Mouse (Mus musculus) kidney, embryonic 16.5 days (tissue): ENCODE results near the gene Zfp598. TPM values are rescaled to one million over a fixed set of nuclear protein-coding genes. Genes with fewer than 3 reads are reported as not detected.

Experiments used
- ATAC-seq: fragments of 200-750 bp; cut with Nextera tagmentation; 2 replicates; pipeline ENCODE4 v1.8.0; 2017; ENCODE audit warnings: moderate TSS enrichment; ENCODE audit not compliant: low FRiP score, low TSS enrichment
- H3K27ac ChIP-seq: fragments of 300-500 bp; sonication (generic); 2 replicates; pipeline ENCODE4 v1.5.1; 2014; ENCODE audit warnings: low read length
- H3K27me3 ChIP-seq: fragments of 300-500 bp; sonication (generic); 2 replicates; pipeline ENCODE4 v1.6.1; 2014; ENCODE audit warnings: low read length, control low read depth, mixed read lengths; ENCODE audit not compliant: insufficient read depth
- H3K36me3 ChIP-seq: fragments of 300-500 bp; sonication (generic); 2 replicates; pipeline ENCODE4 v1.6.1; 2014; ENCODE audit warnings: low read length, control low read depth, mixed read lengths; ENCODE audit not compliant: insufficient read depth
- H3K4me1 ChIP-seq: fragments of 300-500 bp; sonication (generic); 2 replicates; pipeline ENCODE4 v1.6.1; 2014; ENCODE audit warnings: low read length, control low read depth, mixed read lengths; ENCODE audit not compliant: insufficient read depth
- H3K4me2 ChIP-seq: fragments of 300-500 bp; sonication (generic); replicated peaks from 2 replicates; pipeline ENCODE4 v1.6.1; 2014; ENCODE audit warnings: low read depth, low read length
- H3K4me3 ChIP-seq: fragments of 300-500 bp; sonication (generic); 2 replicates; pipeline ENCODE4 v1.5.1; 2014; ENCODE audit warnings: mild to moderate bottlenecking, low read length
- H3K9ac ChIP-seq: fragments of 300-500 bp; sonication (generic); replicated peaks from 2 replicates; pipeline ENCODE4 v1.6.1; 2014; ENCODE audit warnings: low read length
- H3K9me3 ChIP-seq: fragments of 300-500 bp; sonication (generic); 2 replicates; pipeline ENCODE4 v1.6.1; 2016; ENCODE audit warnings: low read length, control low read depth
- WGBS: fragments of 180-500 bp; shearing (Covaris S2); extraction: QIAGEN DNeasy Blood & Tissue Kit; methylation state at CpG from one replicate; pipeline ENCODE4 v1.1.7; 2014; 5-methylcytosine and 5-hydroxymethylcytosine counted together
- polyA plus RNA-seq: library from polyadenylated mRNA; unstranded; fragments of >200 nt; fragmentation: Nextera tagmentation; extraction: Ambion mirVana; gene quantifications from 2 replicates; pipeline ENCODE4 v1.2.1, GENCODE M21; 2015

Zfp598 gene
- polyA plus RNA-seq, 1 experiment from 2014 or later = 22.7 TPM

- H3K4me1 ChIP-seq = peaks cover 28% of the 10 kb centered on the region
- H3K4me2 ChIP-seq = no peak overlapping the region
- H3K27me3 ChIP-seq = no peaks in the 10 kb centered on the region
- no peak overlapping the region for H3K27ac ChIP-seq
- H3K9me3 ChIP-seq = no peaks in the 10 kb centered on the region
- no peak overlapping the region for H3K4me3 ChIP-seq
- no peak overlapping the region for H3K9ac ChIP-seq
- H3K36me3 ChIP-seq = peaks cover 27% of the 10 kb centered on the region
- 85% methylated on average over 7 of the region's 7 CpGs for WGBS
- no peak for ATAC-seq
Observed at GRCm38 (mm10) chr17:24674277-24674676, 4.8 kb downstream of the Zfp598 start.

- no peak overlapping the region for H3K4me3 ChIP-seq
- 69% methylated on average over 2 of the region's 2 CpGs for WGBS
- H3K9me3 ChIP-seq = no peaks in the 10 kb centered on the region
- H3K4me2 ChIP-seq = no peak overlapping the region
- H3K27ac ChIP-seq = no peak overlapping the region
- H3K27me3 ChIP-seq = no peaks in the 10 kb centered on the region
- peaks cover 19% of the 10 kb centered on the region for H3K4me1 ChIP-seq
- no peak for ATAC-seq
- peaks cover 41% of the 10 kb centered on the region for H3K36me3 ChIP-seq
- H3K9ac ChIP-seq = peak overlapping the region; percentile 15; the same call in 1 of the 2 replicates
Observed at GRCm38 (mm10) chr17:24676187-24676586, 6.7 kb downstream of the Zfp598 start.

- no peak overlapping the region for H3K9ac ChIP-seq
- H3K27me3 ChIP-seq = no peaks in the 10 kb centered on the region
- peaks cover 45% of the 10 kb centered on the region for H3K36me3 ChIP-seq
- no peak for ATAC-seq
- WGBS = 95% methylated on average over 5 of the region's 5 CpGs
- H3K4me2 ChIP-seq = no peak overlapping the region
- H3K27ac ChIP-seq = no peak overlapping the region
- H3K4me3 ChIP-seq = no peak overlapping the region
- H3K4me1 ChIP-seq = peaks cover 12% of the 10 kb centered on the region
- no peaks in the 10 kb centered on the region for H3K9me3 ChIP-seq
Observed at GRCm38 (mm10) chr17:24676877-24677276, 7.4 kb downstream of the Zfp598 start.

GRCm38 (mm10) chr17:24677500-24678080 lies 8.1 kb downstream of the Zfp598 start:
- Histone ChIP-seq H3K9ac (no peak overlapping the region), H3K4me3 (no peak overlapping the region), H3K4me2 (no peak overlapping the region), H3K27ac (no peak overlapping the region), H3K36me3 (peaks cover 48% of the 10 kb centered on the region), H3K9me3 (no peaks in the 10 kb centered on the region), H3K4me1 (peaks cover 5% of the 10 kb centered on the region), H3K27me3 (no peaks in the 10 kb centered on the region)
- ATAC-seq = no peak
- WGBS = 83% methylated on average over 24 of the region's 24 CpGs

- H3K4me3 ChIP-seq = no peak overlapping the region
- no peak for ATAC-seq
- 29% methylated on average over 16 of the region's 16 CpGs for WGBS
Observed at GRCm38 (mm10) chr17:24686514-24686913, 17.0 kb downstream of the Zfp598 start.

GRCm38 (mm10) chr17:24687146-24687595 lies 17.7 kb downstream of the Zfp598 start:
- Histone ChIP-seq H3K9ac (peak overlapping the region; percentile 60), H3K4me2 (peak overlapping the region; percentile 53), H3K4me1 (peaks cover 18% of the 10 kb centered on the region), H3K27me3 (peaks cover 42% of the 10 kb centered on the region), H3K9me3 (no peaks in the 10 kb centered on the region), H3K4me3 (peak overlapping the region; percentile 48), H3K36me3 (peaks cover under 1% of the 10 kb centered on the region; the same call in 1 of the 2 replicates), H3K27ac (no peak overlapping the region)
- WGBS = 1% methylated on average over 24 of the region's 25 CpGs
- ATAC-seq = peak; percentile 57

More at GRCm38 (mm10) chr17:24686514-24686913, 17.0 kb downstream of the Zfp598 start:
- Histone ChIP-seq H3K36me3 (peaks cover 4% of the 10 kb centered on the region; the same call in 1 of the 2 replicates), H3K4me1 (peaks cover 18% of the 10 kb centered on the region), H3K9ac (no peak overlapping the region), H3K27me3 (peaks cover 42% of the 10 kb centered on the region), H3K27ac (no peak overlapping the region), H3K4me2 (peak overlapping the region; percentile 16), H3K9me3 (no peaks in the 10 kb centered on the region)

GRCm38 (mm10) chr17:24687599-24687998 lies 18.1 kb downstream of the Zfp598 start:
- H3K9ac ChIP-seq = peak overlapping the region; percentile 60

GRCm38 (mm10) chr17:24689251-24690081 lies 20.0 kb downstream of the Zfp598 start, which contains the start of gene Syngr3:
TSS of gene Syngr3 (minus strand) at chr17:24689955.
- Histone ChIP-seq H3K36me3 (peaks cover 13% of the 10 kb centered on the region), H3K4me3 (peak within 1 kb of the TSS; percentile 56), H3K4me2 (peak within 1 kb of the TSS; percentile 88), H3K9me3 (no peaks in the 10 kb centered on the region), H3K4me1 (peaks cover 20% of the 10 kb centered on the region), H3K27ac (no peak within 1 kb of the TSS), H3K9ac (peak within 1 kb of the TSS; percentile 63), H3K27me3 (peaks cover 42% of the 10 kb centered on the region)
- under 1% methylated on average over 48 of the region's 55 CpGs for WGBS
- no peak for ATAC-seq

More at GRCm38 (mm10) chr17:24687599-24687998, 18.1 kb downstream of the Zfp598 start:
- Histone ChIP-seq H3K4me1 (peaks cover 18% of the 10 kb centered on the region), H3K4me2 (peak overlapping the region; percentile 53), H3K36me3 (peaks cover 3% of the 10 kb centered on the region; the same call in 1 of the 2 replicates), H3K9me3 (no peaks in the 10 kb centered on the region), H3K27ac (no peak overlapping the region), H3K27me3 (peaks cover 42% of the 10 kb centered on the region), H3K4me3 (peak overlapping the region; percentile 48)
- no peak for ATAC-seq
- 19% methylated on average over 23 of the region's 23 CpGs for WGBS

GRCm38 (mm10) chr17:24692385-24692784 lies 22.9 kb downstream of the Zfp598 start:
- Histone ChIP-seq H3K36me3 (peaks cover 13% of the 10 kb centered on the region), H3K4me1 (peaks cover 34% of the 10 kb centered on the region), H3K9ac (no peak overlapping the region), H3K9me3 (no peaks in the 10 kb centered on the region), H3K4me3 (no peak overlapping the region), H3K27me3 (peaks cover 38% of the 10 kb centered on the region), H3K4me2 (no peak overlapping the region), H3K27ac (no peak overlapping the region)
- no peak for ATAC-seq
- 88% methylated on average over 5 of the region's 5 CpGs for WGBS
